Mouse (Mus musculus): ENCODE results near the gene Nhsl1. TPM values are rescaled to one million over a fixed set of nuclear protein-coding genes. Genes with fewer than 3 reads are reported as not detected.

Nhsl1 gene
- polyA plus RNA-seq, 1 experiment from 2014 or later, result 9.3 TPM

DNA sequence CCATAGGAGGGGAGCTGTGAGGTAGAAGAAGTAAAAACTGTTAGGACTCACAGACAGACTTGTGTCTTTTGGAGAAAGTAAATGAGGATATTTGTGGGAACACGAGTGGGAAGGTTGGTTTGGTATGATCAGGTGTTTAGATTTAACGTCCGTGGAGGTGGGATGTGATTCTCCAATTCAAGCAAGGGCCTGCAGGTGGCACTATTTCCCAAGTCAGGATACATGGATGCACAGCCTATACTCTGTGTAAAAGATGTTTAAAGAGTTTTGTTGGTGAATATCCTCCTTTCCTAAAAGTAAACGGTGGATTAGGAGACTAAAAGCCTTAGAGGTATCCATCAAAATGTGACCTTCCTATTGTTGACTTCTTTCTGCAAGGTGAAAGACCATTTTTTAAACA, 244.2 kb downstream of the Nhsl1 start:
- no peak overlapping the region for H3K27ac ChIP-seq (ENCODE audit: low read length)
- H3K4me1 ChIP-seq (ENCODE audit: insufficient read depth, low read length), result no peaks in the 10 kb centered on the region
- 5% methylated on average over 4 of the region's 4 CpGs for WGBS
- H3K36me3 ChIP-seq (ENCODE audit: insufficient read depth, low read length), result no peaks in the 10 kb centered on the region
- no peak overlapping the region for H3K4me3 ChIP-seq (ENCODE audit: low read length)
- H3K4me2 ChIP-seq (replicated peaks; ENCODE audit: low read depth, low read length), result no peak overlapping the region
- H3K27me3 ChIP-seq (ENCODE audit: insufficient read depth, low read length), result no peaks in the 10 kb centered on the region
- H3K9ac ChIP-seq (replicated peaks; ENCODE audit: low read length), result no peak overlapping the region
- ATAC-seq (ENCODE audit: low FRiP score, low TSS enrichment), result no peak
- H3K9me3 ChIP-seq (ENCODE audit: low read length), result no peaks in the 10 kb centered on the region

- H3K27ac ChIP-seq (ENCODE audit: low read length), result no peak overlapping the region
- no peak for ATAC-seq (ENCODE audit: low FRiP score, low TSS enrichment)
- no peak overlapping the region for H3K9ac ChIP-seq (replicated peaks; ENCODE audit: low read length)
- H3K4me2 ChIP-seq (replicated peaks; ENCODE audit: low read depth, low read length), result no peak overlapping the region
- H3K9me3 ChIP-seq (ENCODE audit: low read length), result 0 out of 2 replicates have a peak, but pooled peaks cover 6% of the 10 kb centered on the region
- H3K4me1 ChIP-seq (ENCODE audit: insufficient read depth, low read length), result no peaks in the 10 kb centered on the region
- H3K27me3 ChIP-seq (ENCODE audit: insufficient read depth, low read length), result no peaks in the 10 kb centered on the region
- H3K36me3 ChIP-seq (ENCODE audit: insufficient read depth, low read length), result no peaks in the 10 kb centered on the region
- 49% methylated on average over 2 of the region's 2 CpGs for WGBS
- H3K4me3 ChIP-seq (ENCODE audit: low read length), result no peak overlapping the region
Observed at GRCm38 (mm10) chr10:18572581-18572980, 253.8 kb downstream of the Nhsl1 start.

Other genes starting within 250 kb of the Nhsl1 start
- 0.35 and 0.39 TPM in 2 replicates for gene Ect2l, start 108.1 kb upstream of the Nhsl1 start, polyA plus RNA-seq (2015; fragmentation: Nextera tagmentation; extraction: Ambion mirVana)
- 16.2 and 16.9 TPM in 2 replicates for gene Ccdc28a, start 84.0 kb upstream of the Nhsl1 start, polyA plus RNA-seq (2015; fragmentation: Nextera tagmentation; extraction: Ambion mirVana)
- gene Hebp2, start 227.1 kb downstream of the Nhsl1 start, polyA plus RNA-seq (2015; fragmentation: Nextera tagmentation; extraction: Ambion mirVana), result 13.3 and 14.2 TPM in 2 replicates